Mouse (Mus musculus) kidney, adult 11 months (tissue): ENCODE measurements around the gene Ncoa3.

Experiments
- DNase-seq: peaks from one replicate; pipeline ENCODE4 v3.0.0; 2022

Ncoa3 gene

GRCm38 (mm10) chr2:166110764-166111163, 118.3 kb downstream of the Ncoa3 start:
- no peak for DNase-seq

DNA sequence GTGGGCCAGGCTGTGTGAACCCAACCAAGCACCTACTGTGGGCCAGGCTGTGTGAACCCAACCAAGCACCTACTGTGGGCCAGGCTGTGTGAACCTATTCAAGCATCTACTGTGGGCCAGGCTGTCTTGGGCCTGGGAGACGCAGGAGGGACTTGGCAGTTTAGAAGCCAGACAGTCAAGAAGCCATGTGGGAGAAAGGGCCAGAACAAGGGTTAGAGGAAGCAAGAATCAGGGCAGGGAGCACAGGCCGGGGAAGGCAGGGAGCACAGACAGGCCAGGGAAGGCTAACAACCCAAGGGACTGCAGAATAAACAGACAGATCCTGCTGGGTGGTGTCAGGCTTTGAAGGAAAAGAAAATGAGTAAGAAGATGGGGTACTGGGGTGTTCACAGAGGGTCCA, 118.8 kb downstream of the Ncoa3 start:
- no peak for DNase-seq

DNA sequence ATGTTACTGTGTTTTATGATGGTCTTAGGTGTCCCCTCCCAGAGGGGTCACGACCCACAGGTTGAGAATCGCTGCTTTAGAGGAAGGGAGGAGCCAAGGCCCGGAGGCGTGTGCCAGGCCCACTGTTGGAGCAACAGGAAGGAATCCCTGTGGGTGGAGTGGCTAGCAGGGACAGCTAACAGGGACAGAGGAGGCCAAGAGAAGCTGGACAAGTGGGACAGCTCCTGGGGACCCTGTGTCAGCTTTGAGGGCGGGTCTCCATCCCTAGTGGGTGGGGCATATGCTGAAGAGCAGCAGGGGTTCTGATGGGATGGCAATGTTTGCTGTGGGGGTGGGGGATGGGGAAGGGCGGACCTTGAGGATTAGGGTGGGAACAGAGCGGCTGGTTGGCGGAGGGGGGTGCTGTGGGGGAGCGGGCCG, 119.4 kb downstream of the Ncoa3 start:
- peak; percentile 56 for DNase-seq

GRCm38 (mm10) chr2:166112986-166113385, 120.5 kb downstream of the Ncoa3 start:
- DNase-seq = no peak

DNA sequence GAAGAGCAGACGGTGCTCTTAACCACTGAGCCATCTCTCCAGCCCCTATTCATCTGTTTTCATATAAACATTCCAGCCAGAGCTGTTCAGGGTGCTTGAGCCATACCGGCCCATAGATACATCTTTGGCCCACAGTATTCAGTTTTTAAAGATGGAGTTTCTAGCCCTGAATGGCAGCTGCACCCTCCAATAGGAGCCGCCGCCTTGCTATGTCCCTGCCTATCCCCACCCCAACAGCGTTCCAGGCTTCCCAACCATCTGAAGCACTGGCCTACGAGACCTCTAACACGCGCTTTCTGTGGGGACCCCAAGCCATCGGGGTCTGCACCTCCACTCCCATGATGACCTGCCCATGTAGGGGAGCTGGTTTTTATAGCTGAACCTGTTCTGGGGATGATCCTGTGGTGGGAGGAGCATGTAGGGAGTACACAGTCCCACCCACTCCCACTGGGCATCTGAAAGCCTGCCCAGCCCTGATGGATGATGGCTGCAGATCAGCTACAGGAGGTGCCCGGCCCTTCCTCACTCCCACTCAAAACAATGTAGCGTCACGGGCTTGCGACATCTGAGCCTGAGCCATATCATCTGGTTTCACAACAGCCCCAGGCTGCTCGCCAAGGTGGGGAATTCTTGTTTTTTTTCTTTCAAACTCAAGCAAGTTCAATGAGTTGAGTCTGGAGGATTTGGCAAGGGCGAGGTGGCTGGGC, 123.3 kb downstream of the Ncoa3 start:
- DNase-seq = peak; percentile 66

GRCm38 (mm10) chr2:166116278-166116608, 123.8 kb downstream of the Ncoa3 start:
- DNase-seq = no peak

- no peak for DNase-seq
These were observed 124.3 kb downstream of the Ncoa3 start for GRCm38 (mm10) chr2:166116704-166117103.

DNA sequence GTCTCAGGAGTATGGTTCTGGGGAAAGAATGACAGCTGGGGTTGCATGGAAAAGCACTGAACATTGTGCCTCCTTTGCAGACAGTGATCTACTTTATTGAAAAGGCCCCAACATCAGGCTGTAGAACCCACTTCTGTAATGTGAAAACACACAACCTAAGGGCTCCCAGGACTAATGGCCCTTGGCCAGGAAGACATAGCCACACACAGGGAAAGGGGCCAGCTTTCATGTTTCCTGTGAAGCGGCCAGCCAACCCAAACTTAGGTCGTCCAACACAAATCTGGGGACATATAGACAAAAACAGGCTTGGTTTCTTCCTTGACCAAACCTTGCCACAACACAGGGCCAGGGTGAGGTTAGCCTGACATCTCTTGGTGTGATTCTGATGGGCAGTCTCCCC, 127.6 kb downstream of the Ncoa3 start:
- no peak for DNase-seq

DNA sequence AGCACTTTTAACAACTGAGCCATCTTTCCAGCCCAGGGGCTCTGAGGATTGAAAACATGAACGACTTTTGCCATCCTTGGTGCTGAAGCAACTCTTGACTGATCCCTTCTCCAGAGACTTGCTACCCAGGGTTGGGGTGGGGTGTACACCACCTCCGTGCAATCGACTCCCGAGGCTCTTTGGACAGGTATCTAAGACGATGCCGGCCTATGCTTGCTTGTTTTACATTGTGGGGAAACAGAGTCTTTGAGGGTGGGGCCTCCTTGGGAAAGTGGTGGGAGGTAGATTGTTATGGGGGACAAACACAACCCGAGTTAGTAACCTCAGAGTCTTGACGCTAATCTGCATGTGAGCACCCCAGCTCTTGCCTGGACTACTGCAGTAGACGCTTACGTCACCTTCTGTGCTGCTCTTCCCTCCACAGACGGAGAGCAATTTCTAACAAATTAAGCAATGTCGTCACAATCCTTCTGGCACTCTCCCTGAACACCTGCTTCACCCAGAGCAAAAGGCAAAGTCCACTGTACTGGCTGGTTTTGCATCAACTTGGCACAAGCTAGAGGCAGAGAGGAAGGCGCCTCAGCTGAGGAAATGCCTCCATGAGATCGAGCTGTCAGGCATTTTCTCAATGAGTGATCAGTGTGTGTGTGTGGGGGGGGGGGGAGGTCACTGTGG, 129.4 kb downstream of the Ncoa3 start:
- peak; percentile 75 for DNase-seq

DNA sequence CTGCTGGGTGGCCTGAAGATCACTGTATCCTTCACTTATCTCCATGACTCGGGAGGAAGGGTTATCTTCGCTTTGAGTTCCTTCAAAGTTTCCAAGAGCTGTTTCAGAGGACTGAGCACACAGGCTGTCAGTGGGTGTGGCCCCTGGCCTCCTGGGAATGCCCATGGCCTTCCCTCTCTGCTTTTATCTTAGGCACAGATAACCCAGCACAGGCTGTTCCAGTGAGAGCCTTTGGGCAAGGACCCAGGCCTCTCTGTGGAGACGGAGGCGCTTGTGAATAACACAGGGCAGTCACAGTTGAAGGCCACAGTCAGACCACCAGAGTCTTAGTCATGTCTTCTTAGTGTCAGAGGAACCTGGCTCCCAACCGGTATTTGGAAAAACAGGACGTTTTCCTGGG, 130.3 kb downstream of the Ncoa3 start:
- no peak for DNase-seq
